Mouse (Mus musculus) liver, embryonic 14.5 days (tissue): Measurements from ENCODE around the gene A630089N07Rik.

Source experiments
- CTCF ChIP-seq: IDR thresholded peaks from 2 replicates; pipeline ENCODE4 v1.5.1; 2016; ENCODE audit warnings: antibody characterized with exemption, low read depth, control low read depth
- EP300 ChIP-seq: IDR thresholded peaks from 2 replicates; pipeline ENCODE4 v1.6.1; 2016; ENCODE audit warnings: antibody characterized with exemption, low read depth

- TF ChIP-seq EP300, result peak; percentile 64
- TF ChIP-seq CTCF, result no peak
Observed at GRCm38 (mm10) chr16:97977277-97977676, 105.0 kb downstream of the A630089N07Rik start.
